Mouse (Mus musculus): Measurements from ENCODE around the gene Reep1. TPM values are rescaled to one million over a fixed set of nuclear protein-coding genes. Genes with fewer than 3 reads are reported as not detected.

Reep1 gene
- polyA plus RNA-seq, 1 experiment from 2014 or later = 15.0 TPM

GRCm38 (mm10) chr6:71715006-71715405, 7.6 kb downstream of the Reep1 start:
- H3K27ac ChIP-seq = no peak overlapping the region
- no peaks in the 10 kb centered on the region for H3K9me3 ChIP-seq (replicated peaks)
- 72% methylated on average over 5 of the region's 5 CpGs for WGBS
- no peak overlapping the region for H3K4me2 ChIP-seq
- H3K4me3 ChIP-seq (replicated peaks) = no peak overlapping the region
- no peak for ATAC-seq (replicated peaks; ENCODE audit: low FRiP score)
- H3K4me1 ChIP-seq = no peaks in the 10 kb centered on the region
- no peaks in the 10 kb centered on the region for H3K27me3 ChIP-seq
- no peak overlapping the region for H3K9ac ChIP-seq
- no peaks in the 10 kb centered on the region for H3K36me3 ChIP-seq

GRCm38 (mm10) chr6:71716434-71716833, 9.1 kb downstream of the Reep1 start:
- no peaks in the 10 kb centered on the region for H3K27me3 ChIP-seq
- no peak overlapping the region for H3K9ac ChIP-seq
- H3K27ac ChIP-seq = no peak overlapping the region
- no peaks in the 10 kb centered on the region for H3K9me3 ChIP-seq (replicated peaks)
- H3K36me3 ChIP-seq = no peaks in the 10 kb centered on the region
- H3K4me3 ChIP-seq (replicated peaks) = no peak overlapping the region
- ATAC-seq (replicated peaks; ENCODE audit: low FRiP score) = no peak
- no peaks in the 10 kb centered on the region for H3K4me1 ChIP-seq
- H3K4me2 ChIP-seq = no peak overlapping the region
- 98% methylated on average over 5 of the region's 5 CpGs for WGBS

GRCm38 (mm10) chr6:71718322-71718721, 11.0 kb downstream of the Reep1 start:
- no peaks in the 10 kb centered on the region for H3K27me3 ChIP-seq
- WGBS = 82% methylated on average over 2 of the region's 2 CpGs
- H3K36me3 ChIP-seq = no peaks in the 10 kb centered on the region
- no peaks in the 10 kb centered on the region for H3K4me1 ChIP-seq
- H3K27ac ChIP-seq = no peak overlapping the region
- no peaks in the 10 kb centered on the region for H3K9me3 ChIP-seq (replicated peaks)
- H3K9ac ChIP-seq = no peak overlapping the region
- no peak overlapping the region for H3K4me2 ChIP-seq
- ATAC-seq (replicated peaks; ENCODE audit: low FRiP score) = no peak
- H3K4me3 ChIP-seq (replicated peaks) = no peak overlapping the region

- no peaks in the 10 kb centered on the region for H3K9me3 ChIP-seq (replicated peaks)
- no peak for ATAC-seq (replicated peaks; ENCODE audit: low FRiP score)
- H3K27ac ChIP-seq = no peak overlapping the region
- no peaks in the 10 kb centered on the region for H3K4me1 ChIP-seq
- H3K9ac ChIP-seq = no peak overlapping the region
- H3K4me2 ChIP-seq = no peak overlapping the region
- H3K4me3 ChIP-seq (replicated peaks) = no peak overlapping the region
- H3K36me3 ChIP-seq = no peaks in the 10 kb centered on the region
- WGBS = 80% methylated on average over 4 of the region's 4 CpGs
- H3K27me3 ChIP-seq = no peaks in the 10 kb centered on the region
These were observed 11.9 kb downstream of the Reep1 start for GRCm38 (mm10) chr6:71719302-71719701.

- Histone ChIP-seq H3K4me1 (no peaks in the 10 kb centered on the region), H3K27me3 (no peaks in the 10 kb centered on the region), H3K9me3 (replicated peaks) (no peaks in the 10 kb centered on the region), H3K9ac (no peak overlapping the region), H3K4me2 (no peak overlapping the region), H3K4me3 (replicated peaks) (no peak overlapping the region), H3K36me3 (no peaks in the 10 kb centered on the region), H3K27ac (no peak overlapping the region)
- WGBS = 39% methylated on average over 2 of the region's 2 CpGs
- no peak for ATAC-seq (replicated peaks; ENCODE audit: low FRiP score)
These were observed 15.6 kb downstream of the Reep1 start for GRCm38 (mm10) chr6:71722988-71723387.

- H3K27ac ChIP-seq = no peak overlapping the region
- H3K36me3 ChIP-seq = no peaks in the 10 kb centered on the region
- no peak; the same call in 1 of the 2 replicates for ATAC-seq (replicated peaks; ENCODE audit: low FRiP score)
- no peaks in the 10 kb centered on the region for H3K27me3 ChIP-seq
- H3K9me3 ChIP-seq (replicated peaks) = no peaks in the 10 kb centered on the region
- WGBS = 51% methylated on average over 4 of the region's 4 CpGs
- no peaks in the 10 kb centered on the region for H3K4me1 ChIP-seq
- H3K9ac ChIP-seq = no peak overlapping the region
- no peak overlapping the region for H3K4me2 ChIP-seq
- no peak overlapping the region for H3K4me3 ChIP-seq (replicated peaks)
These were observed 16.2 kb downstream of the Reep1 start for GRCm38 (mm10) chr6:71723555-71723954.

- H3K27me3 ChIP-seq = no peaks in the 10 kb centered on the region
- H3K4me3 ChIP-seq (replicated peaks) = no peak overlapping the region
- no peaks in the 10 kb centered on the region for H3K9me3 ChIP-seq (replicated peaks)
- 89% methylated on average over 7 of the region's 7 CpGs for WGBS
- H3K9ac ChIP-seq = no peak overlapping the region
- H3K4me2 ChIP-seq = no peak overlapping the region
- no peak for ATAC-seq (replicated peaks; ENCODE audit: low FRiP score)
- no peaks in the 10 kb centered on the region for H3K4me1 ChIP-seq
- no peaks in the 10 kb centered on the region for H3K36me3 ChIP-seq
- H3K27ac ChIP-seq = no peak overlapping the region
These were observed 19.3 kb downstream of the Reep1 start for GRCm38 (mm10) chr6:71726710-71727109.

- 77% methylated on average over 3 of the region's 3 CpGs for WGBS
- H3K27ac ChIP-seq = no peak overlapping the region
- no peak for ATAC-seq (replicated peaks; ENCODE audit: low FRiP score)
- H3K36me3 ChIP-seq = no peaks in the 10 kb centered on the region
- H3K27me3 ChIP-seq = no peaks in the 10 kb centered on the region
- no peak overlapping the region for H3K4me3 ChIP-seq (replicated peaks)
- H3K4me2 ChIP-seq = no peak overlapping the region
- no peaks in the 10 kb centered on the region for H3K9me3 ChIP-seq (replicated peaks)
- no peaks in the 10 kb centered on the region for H3K4me1 ChIP-seq
- no peak overlapping the region for H3K9ac ChIP-seq
These were observed 20.9 kb downstream of the Reep1 start for GRCm38 (mm10) chr6:71728306-71728705.

GRCm38 (mm10) chr6:71734910-71735599, 27.7 kb downstream of the Reep1 start:
- no peak overlapping the region for H3K9ac ChIP-seq
- H3K36me3 ChIP-seq = no peaks in the 10 kb centered on the region
- H3K4me2 ChIP-seq = no peak overlapping the region
- H3K4me3 ChIP-seq (replicated peaks) = no peak overlapping the region
- H3K27me3 ChIP-seq = no peaks in the 10 kb centered on the region
- peaks cover 15% of the 10 kb centered on the region for H3K4me1 ChIP-seq
- no peaks in the 10 kb centered on the region for H3K9me3 ChIP-seq (replicated peaks)
- WGBS = 34% methylated on average over 4 of the region's 4 CpGs
- peak; percentile 52; the same call in 1 of the 2 replicates for ATAC-seq (replicated peaks; ENCODE audit: low FRiP score)
- peak overlapping the region; percentile 34; the same call in 1 of the 2 replicates for H3K27ac ChIP-seq

GRCm38 (mm10) chr6:71735600-71736010, 28.2 kb downstream of the Reep1 start:
- WGBS = 11% methylated on average over 4 of the region's 4 CpGs
- Histone ChIP-seq H3K4me2 (no peak overlapping the region), H3K27ac (0 out of 2 replicates have a peak overlapping the region, but pooled peaks have one; percentile 34), H3K9me3 (replicated peaks) (no peaks in the 10 kb centered on the region), H3K4me3 (replicated peaks) (no peak overlapping the region), H3K36me3 (no peaks in the 10 kb centered on the region), H3K4me1 (peaks cover 15% of the 10 kb centered on the region), H3K27me3 (no peaks in the 10 kb centered on the region), H3K9ac (no peak overlapping the region)
- ATAC-seq (replicated peaks; ENCODE audit: low FRiP score) = peak; percentile 59

GRCm38 (mm10) chr6:71736101-71736500, 28.7 kb downstream of the Reep1 start:
- Histone ChIP-seq H3K27ac (peak overlapping the region; percentile 34), H3K9ac (no peak overlapping the region), H3K4me3 (replicated peaks) (no peak overlapping the region), H3K9me3 (replicated peaks) (no peaks in the 10 kb centered on the region), H3K27me3 (no peaks in the 10 kb centered on the region), H3K36me3 (no peaks in the 10 kb centered on the region), H3K4me2 (no peak overlapping the region), H3K4me1 (peaks cover 19% of the 10 kb centered on the region)
- no peak for ATAC-seq (replicated peaks; ENCODE audit: low FRiP score)
- 81% methylated on average over 5 of the region's 5 CpGs for WGBS

- no peak overlapping the region for H3K9ac ChIP-seq
- WGBS = 76% methylated on average over 8 of the region's 8 CpGs
- no peaks in the 10 kb centered on the region for H3K27me3 ChIP-seq
- no peak overlapping the region for H3K4me3 ChIP-seq (replicated peaks)
- H3K9me3 ChIP-seq (replicated peaks) = no peaks in the 10 kb centered on the region
- H3K4me1 ChIP-seq = peaks cover 19% of the 10 kb centered on the region
- H3K4me2 ChIP-seq = no peak overlapping the region
- H3K27ac ChIP-seq = 0 out of 2 replicates have a peak overlapping the region, but pooled peaks have one; percentile 28
- no peaks in the 10 kb centered on the region for H3K36me3 ChIP-seq
- no peak for ATAC-seq (replicated peaks; ENCODE audit: low FRiP score)
These were observed 29.8 kb downstream of the Reep1 start for GRCm38 (mm10) chr6:71737202-71737601.

GRCm38 (mm10) chr6:71738611-71739010, 31.2 kb downstream of the Reep1 start:
- 77% methylated on average over 4 of the region's 4 CpGs for WGBS

More at GRCm38 (mm10) chr6:71738611-71739010, 31.2 kb downstream of the Reep1 start:
- no peak overlapping the region for H3K27ac ChIP-seq
- no peaks in the 10 kb centered on the region for H3K9me3 ChIP-seq (replicated peaks)
- peaks cover 19% of the 10 kb centered on the region for H3K4me1 ChIP-seq
- no peak overlapping the region for H3K4me3 ChIP-seq (replicated peaks)
- no peak overlapping the region for H3K4me2 ChIP-seq
- no peak overlapping the region for H3K9ac ChIP-seq
- no peak for ATAC-seq (replicated peaks; ENCODE audit: low FRiP score)
- H3K36me3 ChIP-seq = no peaks in the 10 kb centered on the region
- no peaks in the 10 kb centered on the region for H3K27me3 ChIP-seq
